Mouse (Mus musculus) retina, postnatal 7 days (tissue): ENCODE results near the gene Sh2b3.
"Not testable (repeated sequence)": the region's sequence is repeated elsewhere in the genome, so short reads cannot be mapped to it uniquely, and the experiment has no call there.

ENCODE experiments used
- DNase-seq: peaks from one replicate; pipeline ENCODE4 v3.0.0-alpha.2; 2012; ENCODE audit warnings: low read depth, low spot score

The Sh2b3 gene

DNA sequence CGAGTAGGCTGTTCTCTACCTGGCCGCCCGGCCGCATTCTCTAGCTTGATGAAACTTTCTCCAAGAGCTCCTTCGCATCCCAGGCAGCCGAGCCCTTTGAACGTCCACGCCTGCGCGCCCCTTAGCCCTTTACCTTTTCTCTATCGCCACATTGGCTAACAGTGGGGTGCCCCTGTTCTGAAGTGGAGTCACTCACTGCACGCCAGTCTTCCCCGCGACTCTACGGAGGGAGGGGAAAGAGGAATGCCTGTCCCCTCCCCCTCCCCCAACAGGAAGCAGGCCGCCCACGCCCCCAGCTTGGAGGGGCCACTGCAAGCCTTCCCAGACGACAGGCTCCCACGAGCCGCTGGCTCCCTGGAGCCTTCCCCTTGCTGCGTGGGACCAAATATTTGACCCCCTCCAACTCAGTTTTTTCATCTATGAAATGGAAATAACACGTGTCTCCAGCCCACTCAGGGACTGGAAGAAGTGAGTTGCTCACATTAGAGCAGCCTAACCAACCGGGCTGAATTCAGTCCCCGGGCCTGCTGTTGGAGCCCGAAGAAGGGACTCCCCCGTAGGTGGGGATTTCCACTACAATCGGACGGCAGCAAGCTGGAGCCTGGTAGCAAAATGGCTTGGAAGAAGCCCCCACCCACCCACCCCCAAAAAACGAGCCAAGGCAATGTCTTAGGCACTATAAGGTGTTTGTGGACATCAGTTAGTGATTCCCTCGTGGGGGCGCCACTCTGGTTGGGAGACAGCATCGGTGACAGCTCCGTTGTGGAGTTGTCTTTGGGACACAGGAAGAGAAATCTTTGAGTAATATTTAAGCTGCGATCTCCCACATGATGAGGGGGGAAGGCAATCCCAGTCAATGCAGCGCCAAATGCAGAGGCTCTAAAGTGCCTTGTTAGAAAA, at the start of gene Sh2b3:
Gene Sh2b3, minus strand, starts transcription at position 206 of the 900 bp plus-strand sequence.
- DNase-seq = no peak

DNA sequence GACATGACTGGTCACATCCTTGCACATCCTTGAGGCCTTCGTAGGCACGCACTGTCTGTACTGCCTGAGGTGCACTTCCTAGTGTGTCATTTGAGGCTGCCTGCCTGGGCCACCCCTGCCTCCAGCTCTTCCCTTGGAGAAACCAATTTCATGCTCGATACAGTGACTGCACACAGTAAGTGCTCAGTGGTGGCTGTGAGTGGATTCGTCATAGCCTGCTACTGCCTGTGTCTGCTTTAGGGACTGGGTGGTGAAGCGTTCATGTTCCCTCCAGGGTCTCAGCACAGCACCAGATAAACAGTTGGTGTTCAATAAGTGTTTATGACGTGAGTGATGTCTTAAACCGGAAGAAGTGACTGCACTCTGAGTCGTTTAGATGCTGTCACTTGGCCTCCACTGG, 45.9 kb upstream of the Sh2b3 start:
- no peak for DNase-seq

DNA sequence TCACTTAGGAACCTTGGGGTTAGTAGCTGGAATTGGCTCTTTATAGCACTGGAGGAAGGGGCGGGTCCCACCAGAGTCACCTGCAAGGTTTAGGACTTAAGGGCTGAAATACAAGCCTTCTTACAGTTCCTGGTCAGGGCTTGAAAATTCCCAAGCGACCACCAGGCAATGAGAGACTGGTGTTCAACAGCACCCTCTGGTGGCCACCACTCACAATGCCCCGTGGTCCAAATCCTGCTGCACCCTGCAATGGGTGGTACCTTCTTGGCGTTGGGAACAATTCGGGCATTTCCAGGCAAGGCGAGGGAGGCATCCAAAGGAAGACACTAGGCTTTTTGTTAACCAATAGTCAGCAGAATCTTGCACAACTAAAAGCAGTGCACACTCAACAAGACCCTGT, 41.8 kb upstream of the Sh2b3 start:
- DNase-seq = peak; percentile 21

DNA sequence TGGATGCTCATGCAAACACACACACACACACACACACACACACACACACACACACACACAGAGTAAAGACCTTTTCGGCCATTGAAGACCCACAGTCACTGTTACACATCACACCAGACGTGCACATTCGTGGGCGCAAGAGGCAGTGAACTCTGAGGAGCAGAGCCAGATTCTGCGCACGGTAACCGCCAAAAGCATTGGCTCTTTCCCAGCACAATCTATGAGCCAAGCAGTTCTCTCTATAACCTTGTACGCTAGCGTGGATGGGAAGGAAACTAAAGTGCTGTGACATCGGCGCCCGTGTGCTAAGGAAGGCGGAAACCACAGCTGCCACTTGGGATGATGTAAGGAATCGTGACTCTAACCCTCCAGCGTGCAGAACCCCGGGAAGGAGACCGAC, 41.3 kb upstream of the Sh2b3 start:
- DNase-seq = no peak

DNA sequence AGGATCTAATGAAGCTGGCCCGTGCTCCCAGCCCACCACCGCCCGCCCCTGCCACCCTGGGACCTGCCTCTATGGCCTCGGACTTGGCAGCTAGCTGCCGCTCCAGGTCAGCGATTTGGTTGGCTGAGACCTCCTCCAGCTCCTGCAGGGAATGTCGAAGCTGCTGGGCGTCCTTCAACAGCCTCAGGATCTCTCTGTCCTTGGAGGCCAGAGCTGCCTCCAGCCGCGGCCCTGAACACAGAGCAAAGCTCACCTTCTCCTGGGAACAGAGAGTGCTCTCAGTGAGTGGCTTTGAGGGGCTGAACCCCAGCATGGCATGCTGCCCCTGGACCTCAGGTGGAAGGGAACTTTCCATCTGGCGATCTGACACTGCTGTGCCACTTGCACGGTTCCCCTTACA, 39.5 kb upstream of the Sh2b3 start:
- no peak for DNase-seq

DNA sequence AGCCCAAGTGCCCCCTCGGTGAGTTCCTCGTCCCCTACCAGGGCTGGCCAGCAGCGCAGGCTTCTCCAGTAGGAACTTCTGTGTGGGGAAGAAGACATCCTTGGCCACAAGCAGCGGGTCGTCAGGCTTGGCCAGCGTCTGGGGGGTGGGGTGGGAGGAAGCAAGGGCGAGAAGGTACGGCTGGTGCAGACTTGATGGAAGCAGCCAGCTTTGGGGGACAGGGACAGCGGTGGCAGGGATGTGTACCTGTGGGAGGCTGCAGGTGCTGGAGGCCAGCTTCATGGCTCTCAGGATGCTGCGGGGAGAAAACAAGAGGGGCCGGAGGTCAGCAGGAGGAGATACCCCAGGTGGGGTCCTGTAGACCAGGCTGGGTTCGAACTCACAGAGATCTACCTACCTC, 37.6 kb upstream of the Sh2b3 start:
- DNase-seq = no peak

DNA sequence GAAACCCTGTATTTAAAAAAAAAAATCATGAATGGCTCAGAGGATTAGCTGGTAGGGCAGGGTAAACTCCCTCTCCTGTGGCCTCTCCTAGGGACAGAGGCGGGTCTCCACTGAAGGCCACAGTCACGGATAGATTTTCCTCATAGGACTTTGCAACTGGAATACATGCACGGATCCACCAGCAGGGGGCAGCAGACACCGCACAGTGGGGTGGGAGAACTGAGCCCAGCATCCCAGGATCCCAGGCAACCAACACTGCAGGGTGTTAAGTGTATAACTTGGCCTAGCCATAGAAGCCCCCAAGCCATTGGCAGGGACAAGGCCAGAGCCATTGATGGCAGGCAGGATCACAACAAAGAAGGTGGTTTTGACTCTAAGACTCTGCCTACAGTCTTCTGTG, 34.7 kb upstream of the Sh2b3 start:
- peak; percentile 66 for DNase-seq

DNA sequence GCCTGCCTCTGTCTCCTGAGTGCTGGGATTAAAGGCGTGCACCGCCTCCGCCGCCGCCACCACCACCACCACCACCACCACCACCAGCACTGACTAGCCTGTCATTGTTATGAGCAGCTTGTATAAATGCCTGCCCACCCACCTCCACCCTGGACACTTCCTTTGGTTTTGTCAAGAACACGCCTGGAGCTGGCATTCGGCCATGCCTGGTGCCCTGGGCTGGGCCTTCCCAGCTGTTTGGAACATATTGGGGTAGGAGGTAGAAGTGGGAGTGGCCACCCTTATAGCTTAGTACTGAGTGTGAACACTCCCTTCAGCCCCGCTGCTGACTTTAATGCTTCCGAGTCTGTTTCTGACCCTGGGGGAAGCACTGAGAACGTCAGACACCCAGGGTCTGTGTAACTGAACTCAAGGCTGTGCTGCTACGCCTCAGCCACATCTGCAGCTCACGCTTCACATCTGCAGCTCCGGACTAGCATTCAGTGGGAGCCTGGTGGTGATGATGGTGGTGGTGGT, 34.1 kb upstream of the Sh2b3 start:
- DNase-seq = no peak

DNA sequence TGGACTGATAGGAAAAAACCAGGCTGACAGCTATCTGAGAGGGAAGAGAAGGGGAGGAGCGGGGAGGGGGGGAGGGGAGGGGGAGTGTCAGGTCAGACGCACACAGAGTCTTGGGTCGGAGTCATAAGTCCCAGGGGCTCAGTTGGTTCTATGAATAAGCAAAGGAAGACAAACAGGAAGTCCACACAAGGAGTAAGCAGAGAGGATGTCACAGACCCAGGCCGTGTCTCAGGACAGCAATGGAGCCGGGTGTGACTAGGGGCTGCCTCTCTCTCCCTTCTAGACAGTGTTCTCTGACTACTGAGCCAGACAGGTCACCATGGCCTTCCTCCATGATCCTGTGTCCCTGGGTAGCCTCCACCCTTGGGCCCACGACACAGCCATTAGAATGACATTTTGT, 33.4 kb upstream of the Sh2b3 start:
- DNase-seq = no peak

DNA sequence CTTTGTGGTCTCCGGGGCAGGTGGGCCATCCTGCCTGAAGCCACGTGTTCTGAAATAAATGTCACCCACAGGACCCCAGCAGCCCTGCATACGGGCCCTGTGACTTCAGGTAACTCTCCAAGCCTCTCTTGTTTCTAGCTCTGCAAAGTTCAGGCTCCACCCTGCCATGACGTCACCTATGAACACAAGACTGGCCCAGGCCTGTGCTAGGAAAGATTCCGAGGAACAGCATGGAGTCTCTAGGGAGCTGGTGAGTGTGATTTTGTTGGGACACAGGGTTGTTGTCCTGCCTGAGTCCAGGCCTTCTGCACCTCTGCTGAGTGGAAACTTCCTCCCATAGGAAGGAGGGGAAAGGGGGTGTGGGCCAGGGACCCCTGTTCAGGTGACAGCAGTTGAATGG, 30.5 kb upstream of the Sh2b3 start:
- DNase-seq = no peak

DNA sequence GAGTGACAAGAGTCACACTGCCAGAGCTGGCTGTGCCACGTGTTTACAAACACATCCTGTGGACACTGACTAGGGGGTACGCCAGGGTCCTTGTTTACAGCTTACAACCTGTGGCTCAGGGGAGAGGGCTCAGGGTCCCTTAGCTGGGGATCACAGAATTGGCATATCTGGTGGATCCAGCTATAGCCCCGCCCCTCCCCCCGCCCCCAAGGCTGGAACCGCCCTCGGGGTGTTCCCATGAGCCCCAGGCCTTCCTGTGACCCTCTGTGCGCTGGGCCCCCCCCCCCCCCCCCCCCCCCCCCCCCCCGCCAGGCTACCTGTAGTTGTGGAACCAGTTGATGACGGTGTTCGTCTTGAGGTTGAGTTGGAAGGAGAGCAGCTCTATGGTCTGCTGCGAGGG, 26.9 kb upstream of the Sh2b3 start:
- no peak for DNase-seq

DNA sequence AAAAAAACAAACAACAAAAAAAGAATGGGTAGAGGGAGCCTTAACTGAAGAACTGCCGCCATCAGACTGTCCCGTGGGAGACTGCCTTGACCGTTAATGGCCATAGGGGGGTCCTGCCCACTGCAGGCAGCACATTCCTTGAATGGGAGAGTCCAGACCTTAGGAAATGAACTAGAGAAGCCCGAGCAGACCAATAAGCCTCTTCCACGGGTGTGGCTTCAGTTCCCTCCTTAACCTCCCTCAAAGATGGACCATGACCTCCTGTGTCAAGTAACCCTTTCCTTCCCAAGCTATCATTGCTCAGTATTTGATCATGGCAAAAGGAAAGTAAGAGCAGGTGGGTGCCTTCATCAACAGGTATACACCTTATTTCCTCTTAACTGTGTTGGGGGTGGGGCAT, 24.5 kb upstream of the Sh2b3 start:
- DNase-seq = no peak

DNA sequence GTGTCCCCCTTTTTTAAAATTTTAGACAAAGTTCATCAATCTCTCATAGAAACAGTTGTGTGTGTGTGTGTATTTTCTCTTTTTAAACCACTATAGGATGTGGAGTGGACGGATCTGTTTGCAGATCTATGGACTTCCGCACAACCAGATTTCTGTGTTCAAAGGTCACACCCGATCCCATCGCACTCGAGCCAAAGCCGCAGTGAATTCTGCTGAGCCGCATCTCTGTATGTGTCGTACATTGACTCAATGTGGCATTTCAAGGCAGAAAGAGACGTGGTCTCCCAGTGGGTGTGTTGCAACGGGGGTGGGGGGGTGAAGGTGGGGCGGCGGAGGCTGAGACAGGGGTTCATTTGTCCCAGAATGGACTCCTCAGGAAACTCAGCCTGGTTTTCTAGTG, 21.0 kb upstream of the Sh2b3 start:
- no peak for DNase-seq

DNA sequence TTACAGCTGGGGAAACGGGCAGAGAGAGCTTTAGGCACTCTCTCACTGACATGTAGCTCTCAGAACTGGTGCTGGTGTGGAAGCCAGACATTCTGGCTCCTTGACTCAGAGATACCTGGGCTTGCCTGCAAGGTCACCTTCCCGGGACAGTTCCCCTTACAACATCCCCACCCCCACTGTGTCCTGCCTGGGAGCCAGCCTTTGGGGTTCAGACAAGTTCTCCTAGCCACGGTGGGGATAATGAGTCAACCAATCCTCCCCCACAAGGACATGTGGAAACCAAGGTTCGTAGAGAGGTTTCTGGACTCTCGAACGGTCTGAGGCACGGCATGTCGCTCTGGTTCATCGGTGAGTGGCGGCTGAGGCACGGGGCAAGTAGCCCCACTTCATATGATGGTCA, 19.3 kb upstream of the Sh2b3 start:
- DNase-seq = no peak

DNA sequence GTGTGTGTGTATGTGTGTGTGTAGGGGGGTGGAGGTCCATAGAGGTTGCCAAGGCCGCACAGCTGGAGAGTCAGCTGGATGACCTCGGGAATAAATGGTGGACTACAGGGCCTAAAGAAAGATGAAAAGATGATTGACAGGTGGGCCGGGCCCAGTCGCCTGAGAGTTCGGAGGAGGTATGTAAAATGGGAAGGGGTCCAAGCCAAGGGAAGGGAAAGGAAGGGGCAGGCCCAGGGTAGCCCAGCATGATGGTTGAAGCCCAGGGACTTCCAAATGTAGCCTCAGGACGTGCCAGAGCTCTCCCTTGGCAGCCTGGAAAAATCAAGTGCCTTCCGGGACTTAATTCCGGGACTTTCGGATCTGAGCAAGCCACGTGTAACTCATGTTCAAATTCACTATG, 17.3 kb upstream of the Sh2b3 start:
- no peak for DNase-seq

DNA sequence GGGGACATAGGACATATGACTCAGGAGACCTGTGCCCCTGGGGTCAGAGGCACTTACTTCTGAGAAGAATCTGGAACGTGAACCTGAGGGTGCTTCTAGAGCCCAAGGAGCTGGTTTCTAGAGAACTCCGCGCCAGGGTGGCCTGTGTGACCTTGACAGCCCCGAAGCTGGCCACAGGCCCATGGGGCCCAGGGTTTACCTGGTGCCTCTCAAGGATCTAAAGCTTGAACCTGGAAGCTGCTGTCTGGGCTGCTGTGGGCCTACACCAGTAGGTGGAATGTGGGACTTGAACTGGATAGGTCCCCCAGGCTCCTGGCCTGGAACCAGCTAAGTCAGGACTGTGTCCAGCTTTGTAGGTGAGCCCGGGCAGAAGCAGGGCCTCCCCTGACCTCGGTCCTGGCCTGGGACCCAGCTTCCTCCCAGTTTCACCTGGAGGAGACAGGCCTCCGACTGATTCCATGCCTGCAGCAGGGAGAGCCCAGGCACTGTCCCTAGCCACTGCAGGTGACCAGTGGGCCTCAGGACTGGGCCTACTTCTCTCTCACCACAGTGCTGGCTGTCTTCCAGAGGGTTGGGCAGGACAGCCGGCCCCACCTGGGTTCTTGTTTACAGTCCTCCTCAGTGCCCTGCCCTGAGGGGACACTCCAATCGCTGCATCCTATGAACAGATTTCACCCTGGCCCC, 16.1 kb upstream of the Sh2b3 start:
- no peak for DNase-seq

DNA sequence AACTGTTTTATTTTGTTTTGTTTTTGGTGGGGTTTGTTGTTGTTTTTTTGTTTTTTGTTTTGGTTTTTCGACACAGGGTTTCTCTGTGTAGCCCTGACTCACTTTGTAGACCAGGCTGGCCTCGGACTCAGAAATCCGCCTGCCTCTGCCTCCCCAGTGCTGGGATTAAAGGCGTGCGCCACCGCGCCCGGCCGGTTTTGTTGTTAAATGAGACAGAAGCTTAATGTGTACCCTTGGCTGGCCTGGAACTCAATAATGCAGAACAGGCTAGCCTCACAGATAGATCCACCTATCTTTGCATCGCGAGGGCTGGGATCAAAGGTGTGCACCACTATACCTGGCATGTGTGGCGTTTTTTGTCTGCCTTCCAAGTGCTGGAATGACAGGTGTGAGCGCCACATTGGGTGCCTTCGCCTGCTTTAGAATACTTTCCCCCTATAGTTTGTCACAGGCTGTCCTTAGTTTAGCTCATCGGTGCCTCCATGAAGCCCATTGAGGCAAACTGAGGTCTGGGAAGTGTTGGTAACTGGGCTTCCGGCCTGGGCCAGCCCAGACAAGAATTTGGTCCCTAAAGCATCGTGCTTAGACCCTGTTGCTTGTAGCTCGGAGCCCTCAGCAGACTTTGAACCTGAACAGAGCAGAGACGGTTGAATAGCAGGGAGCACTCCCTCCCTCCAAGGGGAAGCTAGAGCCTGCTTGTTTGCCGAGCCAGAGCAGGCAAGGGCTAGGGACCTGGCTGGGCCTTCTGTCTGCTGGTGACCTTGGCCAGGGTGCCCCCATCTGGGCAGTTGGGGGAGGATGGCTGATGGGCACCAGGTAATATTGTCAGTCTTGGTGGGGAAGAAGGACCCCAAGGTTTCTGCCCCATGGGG, 12.3 kb upstream of the Sh2b3 start:
- no peak for DNase-seq

DNA sequence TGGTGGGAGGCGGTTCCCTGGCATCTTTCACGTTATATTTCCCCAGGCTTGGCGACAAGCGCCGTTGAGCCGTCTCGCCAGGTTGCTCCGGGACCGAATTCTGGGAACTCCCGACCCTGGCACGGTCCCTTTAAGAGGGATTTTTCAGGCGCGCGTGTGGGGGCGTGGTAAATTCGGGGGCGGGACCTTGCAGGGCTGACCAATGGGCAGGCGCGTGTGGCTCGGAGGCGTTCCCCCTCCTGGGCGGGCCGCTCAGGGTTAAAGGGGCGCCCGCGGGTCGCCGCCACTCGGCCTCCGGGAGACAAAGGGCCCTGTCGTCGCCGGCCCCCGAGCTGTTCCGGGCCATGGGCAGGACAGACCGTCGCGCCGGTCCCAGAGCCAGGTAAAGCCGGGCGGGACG, 11.3 kb upstream of the Sh2b3 start, which contains the start of gene Pheta1:
Gene Pheta1, plus strand, starts transcription at position 242 of the 400 bp plus-strand sequence.
- DNase-seq = peak; percentile 85

DNA sequence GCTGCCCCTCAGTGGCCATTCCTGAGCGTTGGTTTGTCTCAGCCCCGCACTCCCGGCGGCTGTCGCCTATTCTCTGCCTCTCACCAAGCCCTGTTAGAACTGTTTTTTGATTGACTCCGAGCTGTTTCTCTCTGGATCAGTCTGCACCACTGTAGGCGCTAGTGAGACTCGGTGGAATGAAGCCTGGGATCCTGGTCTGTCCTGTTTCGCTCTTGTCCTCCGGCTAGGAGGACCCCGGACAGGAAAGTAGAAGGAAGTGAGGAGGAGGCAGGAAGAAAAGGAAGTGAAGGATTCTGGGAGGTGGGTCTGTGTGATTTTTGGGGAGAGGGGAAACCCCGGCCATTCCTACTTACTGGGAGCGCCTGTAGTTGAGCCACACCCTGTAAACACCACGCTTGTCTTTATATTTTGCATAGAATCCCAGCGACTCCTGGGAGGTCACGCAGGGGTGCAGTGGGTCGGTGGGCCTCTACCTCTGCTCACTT, 10.6 kb upstream of the Sh2b3 start:
- no peak for DNase-seq

DNA sequence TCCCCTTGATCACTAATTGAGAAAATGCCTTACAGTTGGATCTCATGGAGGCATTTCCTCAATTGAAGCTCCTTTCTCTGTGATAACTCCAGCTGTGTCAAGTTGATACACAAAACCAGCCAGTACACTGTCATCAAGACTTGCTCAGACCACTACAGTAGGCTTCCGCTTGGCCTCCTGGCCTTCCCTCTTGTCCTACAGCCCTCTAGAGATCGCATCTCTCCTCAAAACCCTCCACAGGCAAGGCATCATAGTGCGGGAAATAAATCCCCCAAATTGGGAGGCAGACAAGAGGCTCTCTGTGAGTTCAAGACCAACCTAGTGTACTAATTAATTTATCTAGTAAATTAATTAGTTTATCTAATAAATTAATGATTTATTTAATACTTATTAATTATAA, 9.8 kb upstream of the Sh2b3 start:
- DNase-seq = not testable (repeated sequence)

DNA sequence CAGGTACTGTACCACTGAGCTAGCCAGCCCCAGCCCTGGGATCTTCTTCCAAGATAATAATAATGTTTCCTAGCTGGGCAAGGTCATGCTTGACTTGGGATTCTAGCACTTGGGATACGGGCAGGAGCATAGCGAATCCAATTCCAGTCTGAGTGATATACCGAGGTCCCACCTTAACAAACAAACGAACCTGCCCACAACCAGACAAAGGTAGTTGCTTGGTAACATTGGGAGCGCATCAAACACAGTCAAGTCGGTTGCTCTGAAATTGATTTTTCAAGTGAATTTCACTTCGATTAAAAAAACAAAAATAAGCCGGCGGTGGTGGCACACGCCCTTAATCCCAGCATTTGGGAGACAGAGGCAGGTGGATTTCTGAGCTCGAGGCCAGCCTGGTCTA, 8.9 kb upstream of the Sh2b3 start:
- DNase-seq = no peak

DNA sequence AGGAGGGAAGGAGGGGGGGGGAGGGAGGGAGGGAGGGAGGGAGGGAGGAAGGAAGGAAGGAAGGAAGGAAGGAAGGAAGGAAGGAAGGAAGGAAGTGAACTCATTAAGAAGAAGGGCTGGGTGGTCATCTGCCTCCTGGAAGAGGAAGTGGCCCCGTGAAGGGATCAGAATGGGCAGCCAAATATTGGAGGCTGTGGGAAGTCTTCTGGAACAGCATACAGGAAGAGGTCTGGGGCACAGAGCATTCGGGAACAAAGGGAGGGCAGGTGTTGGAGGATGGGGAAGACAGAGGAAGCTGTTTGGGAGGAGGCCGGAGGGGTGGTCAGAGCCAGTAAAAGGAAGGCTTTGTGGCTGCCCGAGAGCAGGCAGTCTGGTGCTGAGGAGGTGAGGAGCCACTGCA, 7.9 kb upstream of the Sh2b3 start:
- DNase-seq = no peak
